Mouse (Mus musculus): ENCODE data around the gene Gspt1.
"Not testable (repeated sequence)": the region's sequence is repeated elsewhere in the genome, so short reads cannot be mapped to it uniquely, and the experiment has no call there.

Gene Gspt1

GRCm38 (mm10) chr16:11253898-11254722 lies at the start of gene Gspt1:
TSS of gene Gspt1 (minus strand) at chr16:11254325.
- peak; percentile 98 for DNase-seq (ENCODE audit: low spot score)

DNA sequence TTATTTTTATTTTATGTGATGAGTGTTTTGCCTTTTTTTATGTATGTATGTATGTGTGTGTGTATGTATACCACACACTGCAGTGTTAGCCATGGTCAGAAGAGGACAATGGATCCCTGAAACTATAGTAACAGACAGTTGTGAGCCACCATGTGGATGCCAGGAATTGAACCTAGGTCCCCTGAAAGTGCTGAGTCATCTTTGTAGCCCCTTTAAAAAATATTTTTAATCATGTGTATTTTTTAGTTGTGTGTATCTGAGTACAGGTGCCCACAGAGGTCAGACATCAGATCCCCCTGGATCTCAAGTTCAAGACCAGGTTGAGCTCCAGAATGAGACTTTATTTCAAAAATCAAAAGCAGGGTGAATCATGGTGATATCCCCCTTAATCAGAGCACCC lies 49.6 kb upstream of the Gspt1 start:
- DNase-seq (ENCODE audit: low spot score) = no peak

DNA sequence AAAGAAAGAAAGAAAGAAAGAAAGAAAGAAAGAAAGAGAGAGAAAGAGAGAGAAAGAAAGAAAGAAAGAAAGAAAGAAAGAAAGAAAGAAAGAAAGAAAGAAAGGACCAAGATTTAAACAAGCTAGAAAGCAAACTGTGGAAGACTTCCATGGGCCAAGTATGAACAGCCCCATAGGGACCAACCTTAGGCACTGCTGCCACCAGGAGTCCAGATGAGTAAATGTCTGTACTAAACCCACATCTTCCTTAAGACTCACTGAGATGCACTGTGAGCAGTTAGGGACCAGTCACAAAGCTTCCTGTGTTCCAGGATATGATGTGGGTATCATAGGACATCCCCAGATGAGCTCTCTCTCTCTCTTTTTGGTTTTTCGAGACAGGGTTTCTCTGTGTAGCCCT lies 43.6 kb upstream of the Gspt1 start:
- DNase-seq (ENCODE audit: low spot score) = not testable (repeated sequence)

DNA sequence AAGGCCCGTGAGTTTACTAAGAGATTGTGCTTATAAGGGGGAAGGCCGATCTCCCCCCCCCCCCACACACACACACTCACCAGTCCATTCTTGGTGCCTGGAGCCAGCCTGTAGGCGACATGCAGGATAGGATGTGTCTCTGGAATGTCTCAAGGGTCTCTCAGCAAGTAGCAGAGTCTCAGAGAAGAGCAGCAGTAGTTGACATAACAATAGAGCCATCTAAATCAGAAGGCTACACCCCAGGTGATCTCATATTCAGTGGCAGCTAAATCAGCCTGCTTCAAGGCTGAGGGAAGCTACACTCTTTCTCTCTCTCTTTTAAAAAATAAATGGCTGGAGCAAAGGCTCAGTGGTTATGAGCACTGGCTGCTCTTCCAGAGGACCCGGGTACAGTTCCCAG lies 41.5 kb upstream of the Gspt1 start:
- DNase-seq (ENCODE audit: low spot score) = not testable (repeated sequence)

GRCm38 (mm10) chr16:11288873-11289272 lies 34.7 kb upstream of the Gspt1 start:
- DNase-seq (ENCODE audit: low spot score) = not testable (repeated sequence)

DNA sequence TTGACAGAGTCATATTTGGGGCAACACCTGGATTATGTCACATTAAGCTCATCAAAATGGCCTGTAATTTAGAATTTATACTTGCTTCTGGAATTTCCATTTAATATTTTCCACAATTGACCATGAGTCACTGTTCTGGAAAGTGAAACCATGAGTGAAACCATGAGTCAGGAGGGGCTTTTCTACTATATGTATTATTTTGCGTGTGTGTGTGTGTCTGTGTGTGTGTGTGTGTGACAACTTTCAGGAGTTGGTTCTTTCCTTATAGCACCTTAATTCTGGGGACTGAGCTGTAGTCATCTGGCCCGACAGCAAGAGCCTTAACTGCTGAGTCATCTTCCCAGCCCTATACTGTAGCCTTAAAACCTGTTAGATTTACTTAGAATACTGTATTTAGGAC lies 31.8 kb upstream of the Gspt1 start:
- no peak for DNase-seq (ENCODE audit: low spot score)

DNA sequence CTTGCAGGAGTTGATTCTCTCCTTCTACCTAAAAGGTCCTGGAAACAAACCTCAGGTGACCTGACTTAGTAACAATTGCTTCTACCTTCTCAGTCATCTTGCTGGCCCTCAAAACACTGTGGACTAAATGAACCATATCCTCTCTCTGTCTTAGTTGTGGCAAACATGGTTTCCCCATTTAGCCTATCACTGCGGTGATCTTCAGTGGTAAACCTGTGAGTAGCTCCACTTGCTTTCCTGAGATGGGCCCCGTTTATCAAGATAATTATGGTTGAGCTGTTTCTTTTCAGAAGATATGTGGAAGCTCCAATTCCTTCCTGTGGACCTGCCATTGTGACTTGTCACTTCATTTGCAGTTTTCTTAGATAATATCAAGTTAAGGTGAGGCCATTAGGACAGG lies 30.8 kb upstream of the Gspt1 start:
- no peak for DNase-seq (ENCODE audit: low spot score)

- DNase-seq (ENCODE audit: low spot score) = no peak
These were observed 28.6 kb upstream of the Gspt1 start for GRCm38 (mm10) chr16:11282655-11283232.

GRCm38 (mm10) chr16:11278778-11279177 lies 24.7 kb upstream of the Gspt1 start:
- peak; percentile 24 for DNase-seq (ENCODE audit: low spot score)

DNA sequence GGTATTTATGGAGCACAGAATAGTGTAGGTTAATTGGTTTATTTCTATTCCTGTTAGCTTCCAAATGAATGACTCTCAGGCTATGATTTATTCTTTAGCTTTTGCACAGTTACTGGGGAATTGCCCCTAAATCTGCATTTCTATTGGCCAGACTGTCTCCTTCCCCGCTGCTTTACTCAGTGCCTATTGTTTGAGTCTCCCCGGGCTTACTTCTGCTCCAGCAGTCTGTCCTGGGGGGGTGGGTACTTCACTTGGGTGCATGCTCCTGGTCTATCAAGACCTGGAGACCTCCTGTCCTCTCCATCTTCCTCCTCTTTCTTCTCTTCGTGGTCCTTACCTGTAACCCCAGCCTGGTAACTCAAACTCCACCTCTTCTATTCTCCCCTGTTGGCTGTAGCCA lies 22.8 kb upstream of the Gspt1 start:
- no peak for DNase-seq (ENCODE audit: low spot score)

- DNase-seq (ENCODE audit: low spot score) = no peak
These were observed 16.9 kb upstream of the Gspt1 start for GRCm38 (mm10) chr16:11271073-11271472.

GRCm38 (mm10) chr16:11270642-11271041 lies 16.5 kb upstream of the Gspt1 start:
- DNase-seq (ENCODE audit: low spot score) = no peak

DNA sequence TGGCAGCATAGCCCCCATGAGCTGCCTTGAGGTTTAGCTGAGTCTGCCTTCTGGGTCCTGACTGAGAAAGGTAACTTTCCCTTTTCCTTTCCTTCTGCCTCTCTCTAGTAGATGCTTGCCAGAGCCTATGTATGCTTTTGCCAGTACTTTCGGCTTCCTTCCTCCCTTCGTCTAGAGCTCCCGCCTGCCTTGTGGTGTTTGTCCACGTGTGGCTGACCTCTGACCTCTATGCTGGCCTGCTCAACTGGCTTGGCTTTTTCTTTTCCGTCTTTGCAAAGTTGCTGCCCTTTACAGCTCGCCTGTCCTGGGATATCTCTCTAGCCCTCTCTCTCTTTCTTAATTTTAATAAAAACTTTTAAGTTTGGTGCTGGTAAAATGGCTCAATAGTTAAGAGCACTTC lies 15.7 kb upstream of the Gspt1 start:
- DNase-seq (ENCODE audit: low spot score) = no peak

DNA sequence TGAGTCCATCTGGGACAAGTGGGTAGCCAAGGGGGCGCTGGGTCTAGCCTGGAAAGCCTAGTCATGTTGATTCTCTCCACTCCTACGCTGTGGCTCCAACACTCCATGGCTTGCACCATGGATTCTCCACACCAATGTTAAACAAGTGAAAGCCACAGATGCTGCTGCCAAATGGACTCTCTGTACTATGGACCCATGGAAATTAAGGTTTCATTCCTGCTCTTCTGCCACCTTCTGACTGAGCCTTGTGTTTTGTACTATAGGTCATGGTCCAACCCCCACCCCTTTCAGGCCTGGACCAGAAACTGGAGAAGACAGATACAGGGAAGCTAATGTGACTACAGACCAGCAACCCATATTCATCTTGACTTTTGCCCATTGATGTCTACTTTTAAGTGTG lies 12.4 kb upstream of the Gspt1 start:
- DNase-seq (ENCODE audit: low spot score) = no peak

DNA sequence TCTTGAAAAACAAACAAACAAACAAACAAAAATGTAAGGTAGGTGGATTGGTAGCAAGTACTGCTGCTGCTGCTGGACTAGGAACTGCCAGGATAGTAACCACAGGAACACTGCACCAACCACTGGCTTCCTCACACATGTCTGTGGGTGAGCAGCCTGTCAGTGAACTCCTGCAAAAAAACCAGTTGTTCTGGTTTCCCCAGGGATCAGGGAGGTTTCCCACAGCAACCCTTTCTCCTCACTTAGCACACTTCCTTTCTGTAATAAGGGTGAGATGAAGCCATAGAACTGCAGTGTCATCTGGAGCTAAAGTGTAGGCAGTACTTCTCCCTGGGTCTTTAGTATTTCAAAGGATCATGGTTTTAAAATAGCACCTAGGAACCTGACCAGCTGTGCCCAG lies 9.1 kb upstream of the Gspt1 start:
- DNase-seq (ENCODE audit: low spot score) = no peak

- no peak for DNase-seq (ENCODE audit: low spot score)
These were observed 619 bp upstream of the Gspt1 start for GRCm38 (mm10) chr16:11254723-11255164.

- peak; percentile 53 for DNase-seq (ENCODE audit: low spot score)
These were observed 877 bp downstream of the Gspt1 start for GRCm38 (mm10) chr16:11253065-11253831.

DNA sequence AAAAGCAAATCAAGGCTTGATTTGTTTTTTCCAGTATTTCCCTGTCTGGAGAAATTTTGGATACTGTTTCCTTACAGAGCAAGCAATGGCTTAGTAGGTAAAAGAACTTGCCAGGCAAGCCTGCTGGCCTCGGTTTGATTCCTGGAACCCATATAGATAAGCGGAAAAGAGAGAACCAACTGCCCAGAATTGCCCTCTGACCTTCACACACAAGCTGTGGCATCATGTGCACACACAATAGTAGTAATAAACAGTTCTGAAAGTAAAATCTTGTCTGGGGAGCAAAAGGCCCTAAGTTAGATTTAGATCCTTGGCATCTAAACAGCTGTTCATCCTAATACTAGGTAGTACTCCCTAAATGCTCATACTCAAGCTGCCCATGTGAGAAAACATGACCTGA lies 6.3 kb downstream of the Gspt1 start:
- DNase-seq (ENCODE audit: low spot score) = no peak

- no peak for DNase-seq (ENCODE audit: low spot score)
These were observed 8.4 kb downstream of the Gspt1 start for GRCm38 (mm10) chr16:11245767-11246166.

- no peak for DNase-seq (ENCODE audit: low spot score)
These were observed 11.7 kb downstream of the Gspt1 start for GRCm38 (mm10) chr16:11242401-11242800.

GRCm38 (mm10) chr16:11217801-11218200 lies 36.3 kb downstream of the Gspt1 start:
- DNase-seq (ENCODE audit: low spot score) = no peak

DNA sequence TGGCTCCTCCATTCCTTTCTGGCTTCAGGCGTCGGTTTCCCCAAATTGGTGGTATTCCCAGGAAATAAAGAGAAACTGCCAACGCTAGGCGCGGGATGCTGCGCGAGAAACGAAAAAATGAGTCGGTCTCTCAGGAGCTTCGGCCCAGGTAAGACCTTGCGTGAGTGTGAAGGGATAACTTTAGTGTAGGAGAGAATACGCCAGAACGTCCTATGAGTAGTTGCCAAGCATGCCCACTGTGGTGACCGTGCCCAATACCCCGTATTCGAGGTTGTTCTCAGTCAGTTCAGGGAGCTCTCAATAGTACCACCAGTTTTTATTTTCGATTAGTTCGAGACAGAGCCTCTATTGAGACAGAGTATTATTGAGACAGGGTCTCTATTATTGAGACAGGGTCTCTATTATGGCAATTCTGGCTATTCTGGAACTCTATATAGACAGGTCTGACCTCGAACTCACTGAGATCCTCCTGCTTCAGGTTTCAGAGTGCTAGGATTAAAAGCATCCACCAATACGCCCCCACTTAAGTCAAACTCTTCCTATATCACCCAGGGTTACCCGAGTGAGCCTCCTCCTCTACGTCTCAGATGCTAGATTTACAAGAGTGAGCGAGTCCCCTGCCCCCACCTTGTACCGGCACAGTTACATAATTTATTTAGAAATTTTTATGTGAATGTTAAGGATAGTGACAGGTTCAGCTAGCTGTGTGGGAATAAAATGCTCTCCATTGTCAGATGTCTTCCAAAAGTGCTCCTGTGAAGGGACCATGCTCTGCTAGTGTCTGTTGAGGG lies 50.3 kb downstream of the Gspt1 start:
- no peak for DNase-seq (ENCODE audit: low spot score)

Data from retina, embryonic 14.5 days (tissue).